In genomic region chr13:111477695-111478094, GRCm38 (mm10) we compare ENCODE assay signal across 26 mouse cellular contexts.
"Had no signal": no experiment of that assay in that cellular context is flagged by ENCODE, and none has a peak within 500 bp of the region (broad histone marks: within the 10 kb centered on the region; RNA-seq: fewer than 3 reads in every experiment).

No protein-coding gene starts in this region.

- H3K4me2 ChIP-seq: heart, embryonic 11.5 days; heart, embryonic 13.5 days; heart, embryonic 15.5 days; hindbrain, embryonic 13.5 days; hindbrain, embryonic 15.5 days; limb, embryonic 12.5 days; liver, embryonic 11.5 days; liver, embryonic 13.5 days; liver, embryonic 15.5 days had no signal

- H3K27ac ChIP-seq: gastrocnemius, adult 2 months; heart, adult 2 months; heart, embryonic 13.5 days; heart, embryonic 15.5 days; hindbrain, embryonic 13.5 days; hindbrain, embryonic 15.5 days; hindbrain, postnatal 0 days; limb, embryonic 10.5 days; limb, embryonic 12.5 days; liver, embryonic 13.5 days; liver, embryonic 15.5 days had no signal

- ATAC-seq: hindbrain, postnatal 0 days; intestine, embryonic 16.5 days had no signal

- H3K27me3 ChIP-seq: heart, embryonic 13.5 days; heart, embryonic 15.5 days; hindbrain, embryonic 13.5 days; hindbrain, embryonic 15.5 days; limb, embryonic 12.5 days; liver, embryonic 13.5 days; liver, embryonic 15.5 days had no signal

- H3K9ac ChIP-seq: heart, embryonic 13.5 days; heart, embryonic 15.5 days; hindbrain, embryonic 13.5 days; hindbrain, embryonic 15.5 days; limb, embryonic 12.5 days; liver, embryonic 13.5 days; liver, embryonic 15.5 days had no signal

- H3K9me3 ChIP-seq: heart, embryonic 13.5 days; heart, embryonic 15.5 days; hindbrain, embryonic 13.5 days; hindbrain, embryonic 15.5 days; limb, embryonic 10.5 days; limb, embryonic 12.5 days; liver, embryonic 13.5 days; liver, embryonic 15.5 days had no signal

- H3K36me3 ChIP-seq: heart, embryonic 15.5 days; hindbrain, embryonic 13.5 days; hindbrain, embryonic 15.5 days had no signal

- H3K4me3 ChIP-seq: gastrocnemius, adult 2 months; heart, adult 2 months; heart, embryonic 13.5 days; heart, embryonic 15.5 days; hindbrain, embryonic 13.5 days; hindbrain, embryonic 15.5 days; limb, embryonic 10.5 days; limb, embryonic 12.5 days; liver, embryonic 13.5 days; liver, embryonic 15.5 days had no signal

- DNase-seq: gastrocnemius, adult 2 months; gastrocnemius, postnatal 10 days; gastrocnemius, postnatal 25 days; heart, adult 11 months; heart, adult 2 months; heart, postnatal 14 days; heart, postnatal 36 days; kidney, adult 11 months; kidney, adult 8-10 months; kidney, postnatal 10 days; kidney, postnatal 36 days; layer of hippocampus, adult 9-11 months; layer of hippocampus, postnatal 36 days; liver; liver, embryonic 13.5 days had no signal
